Mouse (Mus musculus) spleen, postnatal 14 days (tissue): Measurements from ENCODE around the gene 1700025G04Rik.
"Not testable (repeated sequence)": the region's sequence is repeated elsewhere in the genome, so short reads cannot be mapped to it uniquely, and the experiment has no call there.

Experiments
- DNase-seq, 2 experiments: peaks; one replicate each; pipeline ENCODE4 v3.0.0; 2021 to 2022; ENCODE audit warnings: low spot score in 2 of 2

The 1700025G04Rik gene

DNA sequence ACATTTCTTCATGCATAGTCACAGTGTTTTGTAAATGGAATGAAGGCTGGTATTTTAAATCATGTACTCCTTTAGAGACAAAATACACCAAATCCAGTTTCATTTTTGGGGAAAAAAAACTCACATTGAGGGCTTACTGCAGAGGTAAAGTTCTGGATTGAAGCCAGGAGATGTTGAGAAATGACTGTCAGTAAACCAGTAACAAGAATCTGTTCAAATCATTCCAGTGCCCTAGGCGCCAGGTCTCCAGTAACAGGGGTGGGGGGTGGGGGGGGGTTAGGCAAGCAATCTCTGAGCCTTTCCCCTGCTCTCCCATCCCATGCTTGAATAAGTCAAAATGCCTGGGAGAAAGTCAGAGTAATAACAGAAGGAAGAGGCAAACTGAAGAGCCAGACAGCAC is 234.4 kb downstream of the 1700025G04Rik start:
- no peak for DNase-seq

- no peak for DNase-seq
Observed at GRCm38 (mm10) chr1:151851976-151852375, 237.9 kb downstream of the 1700025G04Rik start.

- no peak for DNase-seq
Observed at GRCm38 (mm10) chr1:151851051-151851848, 238.7 kb downstream of the 1700025G04Rik start.

- DNase-seq: no peak
Observed at GRCm38 (mm10) chr1:151849993-151850608, 239.8 kb downstream of the 1700025G04Rik start.

GRCm38 (mm10) chr1:151848286-151848685 is 241.6 kb downstream of the 1700025G04Rik start:
- no peak for DNase-seq

DNA sequence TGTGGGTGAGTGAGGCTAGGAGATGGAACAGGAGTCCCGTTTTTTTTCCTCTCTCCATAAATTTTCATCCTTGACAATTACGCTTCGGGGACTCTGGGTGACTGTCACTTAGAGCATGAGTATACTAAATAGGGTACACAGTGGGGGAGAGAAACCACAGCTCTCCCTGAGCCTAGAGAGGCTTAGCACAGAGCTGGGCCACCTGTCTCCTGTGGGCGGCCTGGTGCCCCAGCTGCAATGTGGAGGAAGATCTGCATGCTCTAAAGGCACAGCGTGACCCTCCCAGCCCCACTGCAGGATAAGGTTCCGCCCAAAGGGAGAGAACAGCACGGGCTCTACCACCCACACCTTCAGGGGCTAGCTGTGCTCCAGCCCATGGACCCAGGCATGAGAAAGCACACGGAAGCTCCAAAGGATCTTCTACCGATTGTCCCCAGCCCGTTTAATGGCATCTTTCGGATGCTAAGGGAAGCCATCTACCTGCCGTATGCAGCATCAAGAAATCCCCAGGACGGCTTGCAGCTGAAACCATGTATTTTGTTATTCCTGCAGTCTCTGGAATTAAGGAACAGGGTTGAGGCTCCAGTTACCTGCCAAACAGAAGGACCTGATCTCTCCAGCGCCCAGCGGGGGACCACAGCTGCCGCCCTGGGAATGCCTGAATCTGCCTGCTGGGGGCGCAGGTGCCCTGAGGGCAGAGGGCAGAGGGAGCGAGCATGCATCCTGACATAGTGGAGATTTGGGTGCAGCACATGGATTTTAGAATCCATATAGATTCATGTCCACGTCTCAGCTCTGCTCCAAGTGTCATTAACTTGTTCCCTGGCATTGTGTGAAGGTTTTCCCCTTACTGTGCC is 243.8 kb downstream of the 1700025G04Rik start:
- no peak for DNase-seq

DNA sequence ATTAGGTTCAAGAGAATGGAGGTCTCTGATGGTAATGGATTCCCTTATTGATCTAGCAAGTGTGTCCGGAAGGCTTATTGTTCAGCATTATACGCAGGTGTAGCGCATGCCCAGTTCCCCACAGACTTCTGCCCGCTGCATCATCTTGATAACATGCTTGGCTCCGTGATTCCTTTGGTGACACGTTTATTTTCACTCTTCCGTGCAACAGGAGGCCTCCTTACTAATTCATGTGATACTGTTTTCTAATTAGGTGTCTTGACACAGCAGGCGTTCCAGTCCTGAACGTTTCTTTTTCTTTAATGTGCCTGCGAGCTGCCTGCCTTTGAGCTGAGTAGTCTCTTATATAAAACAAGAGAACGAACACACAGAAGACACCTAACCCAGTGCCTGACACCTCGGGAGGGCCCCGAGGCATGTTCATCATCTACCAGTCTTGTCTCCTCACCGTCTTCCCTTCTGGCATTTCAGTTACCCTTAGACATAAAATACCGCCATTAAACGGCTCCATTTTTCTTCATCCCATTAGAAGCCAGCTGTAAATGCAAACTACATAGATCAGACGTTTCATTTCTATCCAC is 244.6 kb downstream of the 1700025G04Rik start:
- DNase-seq: no peak

GRCm38 (mm10) chr1:151840345-151840744 is 249.6 kb downstream of the 1700025G04Rik start:
- not testable (repeated sequence) for DNase-seq

GRCm38 (mm10) chr1:151835261-151835660 is 254.7 kb downstream of the 1700025G04Rik start:
- DNase-seq: no peak

- no peak for DNase-seq
Observed at GRCm38 (mm10) chr1:151831791-151832190, 258.1 kb downstream of the 1700025G04Rik start.

DNA sequence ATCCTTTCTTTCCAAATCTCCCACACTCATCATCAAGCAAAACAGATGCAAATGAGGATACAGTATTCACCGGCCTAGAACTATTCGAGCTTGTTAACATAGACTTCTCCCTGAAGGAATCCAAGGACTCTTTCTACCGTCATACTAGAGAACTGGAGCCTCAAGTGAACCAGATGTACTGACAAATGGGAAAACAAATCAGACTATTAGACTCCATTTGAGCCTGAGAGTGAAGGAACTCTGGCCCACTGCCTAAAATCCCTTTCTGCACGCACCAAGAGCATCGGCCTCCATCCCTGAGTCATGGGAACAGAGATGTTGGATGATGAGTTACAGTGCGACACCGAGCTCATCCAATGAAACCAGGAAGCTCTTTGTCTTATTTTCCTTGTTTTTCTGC is 264.9 kb downstream of the 1700025G04Rik start:
- no peak for DNase-seq

DNA sequence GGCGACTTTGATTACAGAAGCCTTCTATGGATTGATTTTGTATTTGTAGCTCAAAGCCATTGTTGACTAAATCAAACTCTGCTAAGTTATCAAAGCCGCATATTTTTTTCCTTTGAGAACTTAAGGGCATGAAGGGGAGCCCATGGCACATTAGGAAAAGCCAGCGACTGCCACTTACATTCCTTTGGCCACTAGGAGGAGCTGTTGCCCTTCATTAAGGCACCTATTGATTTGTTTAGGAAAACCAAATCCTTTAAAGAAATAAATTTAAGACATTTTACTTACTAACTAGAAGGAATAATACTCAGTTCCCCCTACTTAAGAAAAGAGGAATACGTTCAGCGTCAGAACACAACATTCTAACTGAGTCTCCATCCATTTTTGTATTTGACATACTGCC is 269.5 kb downstream of the 1700025G04Rik start:
- DNase-seq: peak in 1 of 2 experiments; percentile 48

GRCm38 (mm10) chr1:151819190-151819589 is 270.7 kb downstream of the 1700025G04Rik start:
- DNase-seq: no peak

DNA sequence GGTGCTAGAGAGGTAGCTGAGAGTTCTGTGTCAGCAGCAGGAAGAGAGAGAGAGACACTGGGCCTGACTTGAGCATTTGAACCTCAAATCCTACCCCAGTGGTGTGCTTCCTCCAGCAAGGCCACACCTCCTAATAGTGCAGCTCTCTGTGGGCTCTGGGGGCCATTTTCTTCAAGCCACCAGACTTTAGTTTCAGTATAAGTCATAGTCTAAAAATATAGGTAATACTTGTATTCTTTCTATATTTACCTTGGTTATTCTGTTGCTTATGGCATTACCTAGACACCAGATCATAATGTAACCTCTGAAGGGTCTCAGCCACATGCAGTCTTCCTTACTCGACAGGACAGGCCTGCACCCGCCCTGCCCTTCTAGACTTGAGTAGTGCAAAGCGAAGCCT is 273.9 kb downstream of the 1700025G04Rik start:
- no peak for DNase-seq

DNA sequence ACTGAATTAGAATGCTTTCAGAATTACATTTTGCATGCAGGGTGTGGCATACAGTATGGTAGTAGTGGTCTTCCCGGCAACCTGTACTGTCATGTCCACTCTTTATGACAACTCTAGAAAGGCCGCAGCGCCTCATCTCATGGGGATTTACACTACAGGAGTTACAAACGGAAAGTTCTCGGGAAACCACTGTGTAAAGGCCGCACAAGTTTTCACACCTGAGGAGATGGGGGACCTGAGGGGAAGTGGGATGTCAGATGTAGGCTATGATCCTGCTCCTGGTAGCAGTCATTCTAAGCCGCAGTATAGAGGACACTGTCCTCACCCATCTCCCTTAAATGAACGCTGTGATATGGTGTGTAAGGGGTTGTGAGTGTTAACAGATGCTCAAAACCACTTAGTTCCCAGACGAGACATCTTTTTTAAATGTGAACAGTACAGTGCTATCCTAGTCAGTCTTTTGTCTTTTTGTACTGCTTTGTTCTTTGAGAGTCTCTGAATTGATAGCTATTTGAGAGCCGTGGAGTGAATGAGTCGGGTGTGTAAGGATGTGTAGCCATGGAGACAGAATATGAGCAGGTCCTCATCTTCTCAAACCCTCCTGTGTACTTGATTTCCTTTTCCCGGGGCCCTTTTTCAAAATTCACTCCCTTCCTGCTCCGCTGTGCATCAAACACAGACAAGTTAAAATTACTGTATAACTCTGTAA is 277.8 kb downstream of the 1700025G04Rik start:
- no peak for DNase-seq

DNA sequence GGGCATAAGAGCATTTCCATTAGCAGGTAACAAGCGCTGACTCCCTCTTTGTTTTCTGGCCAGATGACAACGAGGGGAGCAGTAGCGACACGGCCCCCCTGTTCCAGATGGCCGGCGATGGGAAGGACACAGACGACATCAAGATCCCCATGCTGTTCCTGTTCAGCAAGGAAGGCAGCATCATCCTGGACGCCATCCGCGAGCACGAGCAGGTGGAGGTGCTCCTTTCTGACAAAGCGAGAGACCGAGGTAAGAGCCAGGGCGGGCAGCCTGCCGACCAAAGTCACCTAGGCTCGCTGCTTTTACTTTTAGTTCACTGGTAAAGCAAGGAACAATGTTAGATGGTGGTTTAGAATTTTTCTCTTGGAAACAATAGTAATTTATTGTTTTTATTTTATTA is 278.5 kb downstream of the 1700025G04Rik start:
- no peak for DNase-seq

- DNase-seq: no peak
Observed at GRCm38 (mm10) chr1:151810628-151811421, 279.1 kb downstream of the 1700025G04Rik start.

GRCm38 (mm10) chr1:151807286-151807685 is 282.6 kb downstream of the 1700025G04Rik start:
- DNase-seq: no peak

DNA sequence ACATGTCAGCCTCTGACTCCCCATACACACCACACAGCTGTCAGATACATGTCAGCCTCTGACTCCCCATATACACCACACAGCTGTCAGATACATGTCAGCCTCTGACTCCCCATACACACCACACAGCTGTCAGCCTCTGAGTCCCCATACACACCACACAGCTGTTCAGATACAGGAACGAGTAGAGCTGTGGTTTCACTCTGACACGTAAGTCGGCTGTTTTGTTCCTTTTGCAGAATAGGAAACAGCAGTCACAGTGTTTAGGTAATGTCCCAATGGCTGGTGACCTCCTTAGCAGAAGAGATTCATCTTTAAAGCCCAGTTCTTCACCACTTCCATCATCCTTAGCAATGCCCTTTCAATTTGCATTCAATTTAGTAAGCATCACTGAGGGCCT is 287.1 kb downstream of the 1700025G04Rik start:
- not testable (repeated sequence) for DNase-seq
